Comparison of ENCODE assay signal across 9 mouse cellular contexts in the genomic region with DNA sequence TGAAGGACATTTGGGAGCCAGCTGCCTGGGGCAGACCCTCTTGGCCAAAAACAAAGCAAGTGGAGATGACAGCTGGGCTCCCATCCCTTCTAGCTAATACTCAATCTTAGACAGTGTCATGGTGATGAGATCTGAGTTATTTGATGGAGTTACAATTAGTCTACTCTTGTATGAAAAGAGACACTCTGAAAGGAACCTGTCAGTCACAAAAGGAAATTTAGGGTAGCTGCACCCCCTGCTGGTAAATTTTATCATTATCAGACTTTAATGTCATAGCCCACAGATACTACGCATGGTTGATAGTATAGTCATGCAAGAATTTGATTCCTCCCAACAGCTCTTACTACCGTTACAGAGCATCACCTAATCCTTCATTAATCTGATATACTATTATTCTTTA.
DNase-seq lines count a peak whose midpoint lies in the region; ATAC-seq and TF ChIP-seq lines count a peak whose summit lies in the region.
"Had no signal": no experiment of that assay in that cellular context is flagged by ENCODE, and none has a peak within 500 bp of the region (broad histone marks: within the 10 kb centered on the region; RNA-seq: fewer than 3 reads in every experiment).

No protein-coding gene starts in this region.

- no peak for TF ChIP-seq EP300 in stomach, postnatal 0 days (optimal IDR thresholded peaks at IDR 0.05)

- no peaks in the 10 kb centered on the region for H3K27me3 ChIP-seq in stomach, postnatal 0 days (ENCODE audit: control insufficient read depth, insufficient read depth, low read length)
- H3K27me3 ChIP-seq: midbrain, embryonic 12.5 days had no signal

- H3K9ac ChIP-seq in stomach, postnatal 0 days (ENCODE audit: low read length), result no peak overlapping the region
- H3K9ac ChIP-seq: midbrain, embryonic 12.5 days had no signal

- no peaks in the 10 kb centered on the region for H3K4me1 ChIP-seq in stomach, postnatal 0 days (replicated peaks; ENCODE audit: control insufficient read depth, insufficient read depth)
- H3K4me1 ChIP-seq: midbrain, embryonic 12.5 days had no signal

- H3K36me3 ChIP-seq in stomach, postnatal 0 days (ENCODE audit: control insufficient read depth, insufficient read depth, low read length), result no peaks in the 10 kb centered on the region
- H3K36me3 ChIP-seq: midbrain, embryonic 12.5 days had no signal

- no peaks in the 10 kb centered on the region for H3K9me3 ChIP-seq in stomach, postnatal 0 days (ENCODE audit: control insufficient read depth, low read length)
- H3K9me3 ChIP-seq: midbrain, embryonic 12.5 days had no signal

- 63% methylated on average over 2 of the region's 2 CpGs for WGBS in stomach, postnatal 0 days

- TF ChIP-seq CTCF in layer of hippocampus, adult 2 months (conservative IDR thresholded peaks at IDR 0.05), result peak; percentile 83
- TF ChIP-seq CTCF in stomach, postnatal 0 days (IDR thresholded peaks at IDR 0.05; ENCODE audit: low read depth), result peak; percentile 67

- H3K4me3 ChIP-seq in layer of hippocampus, adult 2 months, result no peak overlapping the region
- no peak overlapping the region for H3K4me3 ChIP-seq in stomach, postnatal 0 days (ENCODE audit: low read depth, low read length)
- H3K4me3 ChIP-seq: midbrain, embryonic 12.5 days had no signal

- ATAC-seq in stomach, postnatal 0 days (ENCODE audit: low FRiP score, low TSS enrichment), result no peak

- no peak overlapping the region for H3K27ac ChIP-seq in layer of hippocampus, adult 2 months
- H3K27ac ChIP-seq in stomach, postnatal 0 days (replicated peaks), result no peak overlapping the region
- H3K27ac ChIP-seq: midbrain, embryonic 12.5 days had no signal

- H3K4me2 ChIP-seq in stomach, postnatal 0 days (replicated peaks; ENCODE audit: low read depth), result no peak overlapping the region
- H3K4me2 ChIP-seq: midbrain, embryonic 12.5 days had no signal

- peak; percentile 69 for DNase-seq in heart, adult 8-10 months (ENCODE audit: low spot score)
- no peak for DNase-seq in heart, postnatal 25 days (ENCODE audit: low spot score)
- DNase-seq in right cerebral cortex, postnatal 4 days, result peak; percentile 10
- DNase-seq in right cerebral cortex, postnatal 36 days (ENCODE audit: low spot score in 2 of 2), result no peak
- DNase-seq in embryo, embryonic 11.5 days (ENCODE audit: low read depth, low spot score), result peak; percentile 5
- DNase-seq in layer of hippocampus, adult 2 months (ENCODE audit: low spot score in 2 of 2), result peak; percentile 45 to 71
- no peak for DNase-seq in stomach, postnatal 0 days (ENCODE audit: low spot score)
- DNase-seq in spleen, adult 12 weeks (ENCODE audit: low spot score), result no peak

- intact Hi-C loops in heart, postnatal 25 days (cut with DNase I), result loop anchor here (5.0 kb wide), 1 partner anchor 109 kb away; no protein-coding TSS in a partner anchor

Comparison
In these comparisons a context has a peak if more than half of its experiments do, and no peak if none do; other contexts are left out.
1. DNase-seq: peak in heart, adult 8-10 months (single experiment), right cerebral cortex, postnatal 4 days (single experiment), embryo, embryonic 11.5 days (single experiment) and layer of hippocampus, adult 2 months (2 of 2); none in heart, postnatal 25 days (single experiment), right cerebral cortex, postnatal 36 days (0 of 2), stomach, postnatal 0 days (single experiment) and spleen, adult 12 weeks (single experiment).